Mouse (Mus musculus) MEL (cell line): ENCODE data around the gene Kctd17. TPM values are rescaled to one million over a fixed set of nuclear protein-coding genes. Genes with fewer than 3 reads are reported as not detected.

ENCODE experiments used
- DNase-seq: peaks from one replicate; pipeline ENCODE4 v3.0.0; 2011; ENCODE audit warnings: low read depth, low spot score
- H3K27ac ChIP-seq: 2 replicates; pipeline ENCODE4 v1.5.1; 2012; ENCODE audit warnings: low read depth, mild to moderate bottlenecking, control low read depth, low read length, moderate library complexity; ENCODE audit not compliant: control insufficient read depth
- H3K27me3 ChIP-seq, 2 experiments: fragments of 150-350 bp in 1 of 2; sonication (generic) in 1 of 2; 2 replicates each; pipeline ENCODE4 v1.6.1; 2012; ENCODE audit warnings: low read length in 2 of 2, mild to moderate bottlenecking in 2 of 2, improper control_type of control experiment in 1 of 2, moderate library complexity in 1 of 2; ENCODE audit not compliant: insufficient read depth in 2 of 2, control insufficient read depth in 1 of 2
- H3K36me3 ChIP-seq, 2 experiments: 2 replicates each; pipeline ENCODE4 v1.6.1; 2012 to 2014; ENCODE audit warnings: low read length in 2 of 2, improper control_type of control experiment in 1 of 2, inconsistent platforms in 1 of 2, mild to moderate bottlenecking in 1 of 2; ENCODE audit not compliant: insufficient read depth in 2 of 2, control insufficient read depth in 1 of 2
- H3K4me1 ChIP-seq, 2 experiments: fragments of 150-350 bp in 1 of 2; sonication (generic) in 1 of 2; 2 replicates each; pipeline ENCODE4 v1.6.1; 2012; ENCODE audit warnings: low read length in 2 of 2, improper control_type of control experiment in 1 of 2, mild to moderate bottlenecking in 1 of 2; ENCODE audit not compliant: insufficient read depth in 2 of 2, control insufficient read depth in 1 of 2
- H3K4me3 ChIP-seq, 2 experiments: fragments of 150-350 bp in 1 of 2; sonication (generic) in 1 of 2; 2 replicates each; pipeline ENCODE4 v1.5.1; 2012; ENCODE audit warnings: low read depth in 2 of 2, low read length in 2 of 2, mild to moderate bottlenecking in 2 of 2, moderate library complexity in 2 of 2, control low read depth in 1 of 2, improper control_type of control experiment in 1 of 2; ENCODE audit not compliant: control insufficient read depth in 1 of 2, insufficient read depth in 1 of 2
- H3K79me2 ChIP-seq: 2 replicates; pipeline ENCODE4 v1.6.1; 2012; ENCODE audit warnings: mild to moderate bottlenecking, low read length, moderate library complexity; ENCODE audit not compliant: control insufficient read depth, poor library complexity, insufficient read depth
- H3K9ac ChIP-seq: 2 replicates; pipeline ENCODE4 v1.6.1; 2012; ENCODE audit warnings: low read depth, mild to moderate bottlenecking, control low read depth, low read length, moderate library complexity; ENCODE audit not compliant: control insufficient read depth, poor library complexity, severe bottlenecking
- H3K9me3 ChIP-seq: fragments of 150-350 bp; sonication (generic); replicated peaks from 2 replicates; pipeline ENCODE4 v1.6.1; 2012; ENCODE audit warnings: mild to moderate bottlenecking, low read length, improper control_type of control experiment, moderate library complexity; ENCODE audit not compliant: insufficient read depth
- CTCF ChIP-seq, 3 experiments: IDR thresholded peaks in 2 of 3; conservative IDR thresholded peaks in 1 of 3; 2 replicates each; pipeline ENCODE4 v1.5.1; 2011 to 2012; ENCODE audit warnings: low read length in 3 of 3, low read depth in 2 of 3, mild to moderate bottlenecking in 2 of 3, improper control_type of control experiment in 1 of 3, inconsistent platforms in 1 of 3, mixed read lengths in 1 of 3, moderate library complexity in 1 of 3; ENCODE audit not compliant: control insufficient read depth in 1 of 3, insufficient read depth in 1 of 3, poor library complexity in 1 of 3, severe bottlenecking in 1 of 3
- EP300 ChIP-seq, 2 experiments: IDR thresholded peaks; 2 replicates each; pipeline ENCODE4 v1.6.1; 2011; ENCODE audit warnings: improper control_type of control experiment in 2 of 2, low read length in 2 of 2, low read depth in 1 of 2, mild to moderate bottlenecking in 1 of 2
- KAT2A ChIP-seq: conservative IDR thresholded peaks from 2 replicates; pipeline ENCODE4 v1.6.1; 2012; ENCODE audit warnings: low read depth, low read length, improper control_type of control experiment, inconsistent platforms
- MAFK ChIP-seq: IDR thresholded peaks from 2 replicates; pipeline ENCODE4 v1.6.1; 2011; ENCODE audit warnings: low read depth, mild to moderate bottlenecking, low read length, improper control_type of control experiment, borderline replicate concordance
- MAX ChIP-seq: IDR thresholded peaks from 2 replicates; pipeline ENCODE4 v1.6.1; 2011; ENCODE audit warnings: low read length, improper control_type of control experiment
- MAZ ChIP-seq: IDR thresholded peaks from 2 replicates; pipeline ENCODE4 v1.6.1; 2012; ENCODE audit warnings: low read depth, mild to moderate bottlenecking, inconsistent platforms, low read length, improper control_type of control experiment
- MXI1 ChIP-seq: IDR thresholded peaks from 2 replicates; pipeline ENCODE4 v1.6.1; 2011; ENCODE audit warnings: mild to moderate bottlenecking, low read depth, low read length, improper control_type of control experiment
- MYB ChIP-seq: IDR thresholded peaks from 2 replicates; pipeline ENCODE4 v1.6.1; 2011; ENCODE audit warnings: mild to moderate bottlenecking, low read depth, low read length, improper control_type of control experiment
- MYC ChIP-seq: IDR thresholded peaks from 2 replicates; pipeline ENCODE4 v1.6.1; 2011; ENCODE audit warnings: low read depth, mild to moderate bottlenecking, low read length, improper control_type of control experiment, moderate library complexity
- NRF1 ChIP-seq: IDR thresholded peaks from 2 replicates; pipeline ENCODE4 v1.6.1; 2014; ENCODE audit warnings: low read depth, mild to moderate bottlenecking, inconsistent platforms, low read length, improper control_type of control experiment, moderate library complexity; ENCODE audit not compliant: poor library complexity, insufficient read depth, severe bottlenecking
- POLR2A ChIP-seq, 2 experiments: IDR thresholded peaks; 2 replicates each; pipeline ENCODE4 v1.6.1; 2011 to 2012; ENCODE audit warnings: low read length in 2 of 2, mild to moderate bottlenecking in 2 of 2, control low read depth in 1 of 2, improper control_type of control experiment in 1 of 2, low read depth in 1 of 2, moderate library complexity in 1 of 2; ENCODE audit not compliant: control insufficient read depth in 1 of 2, insufficient read depth in 1 of 2, poor library complexity in 1 of 2
- POLR2AphosphoS5 ChIP-seq: IDR thresholded peaks from 2 replicates; pipeline ENCODE4 v1.6.1; 2012; ENCODE audit warnings: low read depth, borderline replicate concordance, mild to moderate bottlenecking, inconsistent platforms, low read length, moderate library complexity, mixed read lengths
- TBP ChIP-seq: IDR thresholded peaks from 2 replicates; pipeline ENCODE4 v1.8.0; 2011; ENCODE audit warnings: low read depth, low read length, improper control_type of control experiment
- UBTF ChIP-seq: IDR thresholded peaks from 2 replicates; pipeline ENCODE4 v1.6.1; 2012; ENCODE audit warnings: low read depth, mild to moderate bottlenecking, inconsistent platforms, low read length, improper control_type of control experiment, moderate library complexity, borderline replicate concordance; ENCODE audit not compliant: insufficient read depth
- USF2 ChIP-seq, 2 experiments: IDR thresholded peaks; 2 replicates each; pipeline ENCODE4 v1.6.1; 2011 to 2012; ENCODE audit warnings: improper control_type of control experiment in 2 of 2, low read length in 2 of 2, borderline replicate concordance in 1 of 2, inconsistent platforms in 1 of 2, low read depth in 1 of 2, mild to moderate bottlenecking in 1 of 2; ENCODE audit not compliant: insufficient read depth in 1 of 2
- polyA plus RNA-seq, 2 experiments: library from polyadenylated mRNA; stranded (reverse) in 1 of 2; unstranded in 1 of 2; fragments of >175 nt in 1 of 2; fragments of >200 nt in 1 of 2; gene quantifications; 2 replicates each; pipeline versions ENCODE4 v1.2.1 to v1.2.4; 2012; ENCODE audit warnings: low replicate concordance in 2 of 2, low read depth in 1 of 2; ENCODE audit not compliant: insufficient read length in 2 of 2, insufficient read depth in 1 of 2, missing spikeins in 1 of 2
- total RNA-seq: library from RNA; depleted of rRNA; stranded (reverse); fragments of 300-350 nt; gene quantifications from 2 replicates; pipeline ENCODE4 v1.2.3, GENCODE M21; 2012

The Kctd17 gene
- total and polyA plus RNA-seq, 3 experiments = not detected

GRCm38 (mm10) chr15:78390855-78391254, 37.5 kb upstream of the Kctd17 start:
- H3K9me3 ChIP-seq = no peaks in the 10 kb centered on the region
- H3K9ac ChIP-seq = no peak overlapping the region
- no peak overlapping the region for H3K27ac ChIP-seq
- no peaks in the 10 kb centered on the region for H3K36me3 ChIP-seq
- H3K27me3 ChIP-seq = peaks cover 10 to 15% of the 10 kb centered on the region in 2 experiments
- no peaks in the 10 kb centered on the region for H3K4me1 ChIP-seq
- TF ChIP-seq MAFK = no peak
- no peak for TF ChIP-seq KAT2A
- TF ChIP-seq MAZ = no peak
- no peak for TF ChIP-seq MAX
- TF ChIP-seq TBP = no peak
- no peak for TF ChIP-seq UBTF
- no peak for TF ChIP-seq CTCF (IDR thresholded peaks at IDR 0.05 in 2 of 3, conservative IDR thresholded peaks at IDR 0.05 in 1 of 3; ENCODE audit: control insufficient read depth in 1 of 3, insufficient read depth in 1 of 3, low read depth in 2 of 3, low read length in 3 of 3, poor library complexity in 1 of 3, severe bottlenecking in 1 of 3)
- TF ChIP-seq MXI1 = no peak
- TF ChIP-seq EP300 (IDR thresholded peaks at IDR 0.05; ENCODE audit: low read depth in 1 of 2, low read length in 2 of 2) = no peak
- TF ChIP-seq, all 39 proteins: peak for 0
- no peak overlapping the region for H3K4me3 ChIP-seq
- no peaks in the 10 kb centered on the region for H3K79me2 ChIP-seq
- DNase-seq = no peak

GRCm38 (mm10) chr15:78395478-78395962, 32.8 kb upstream of the Kctd17 start, which contains the start of gene Tex33:
Tex33 (minus strand) TSS chr15:78395912.
- TF ChIP-seq MYC (no peak), MYB (no peak)
- Histone ChIP-seq H3K9me3 (no peaks in the 10 kb centered on the region), H3K4me3 (no peak within 1 kb of the TSS), H3K9ac (no peak within 1 kb of the TSS), H3K27me3 (peaks cover 10 to 15% of the 10 kb centered on the region in 2 experiments), H3K36me3 (no peaks in the 10 kb centered on the region), H3K27ac (no peak within 1 kb of the TSS), H3K79me2 (no peaks in the 10 kb centered on the region), H3K4me1 (no peaks in the 10 kb centered on the region)
- no peak for DNase-seq

GRCm38 (mm10) chr15:78401345-78401744, 27.0 kb upstream of the Kctd17 start:
- peaks cover 0 to 13% of the 10 kb centered on the region in 2 experiments; a peak in 2 of 4 replicates for H3K36me3 ChIP-seq
- no peak overlapping the region for H3K9ac ChIP-seq
- no peak overlapping the region for H3K27ac ChIP-seq

More at GRCm38 (mm10) chr15:78401345-78401744, 27.0 kb upstream of the Kctd17 start:
- TF ChIP-seq MAFK (no peak), POLR2AphosphoS5 (no peak), USF2 (IDR thresholded peaks at IDR 0.05; ENCODE audit: borderline replicate concordance in 1 of 2, insufficient read depth in 1 of 2, low read depth in 1 of 2, low read length in 2 of 2) (no peak), POLR2A (IDR thresholded peaks at IDR 0.05; ENCODE audit: control insufficient read depth in 1 of 2, insufficient read depth in 1 of 2, low read depth in 1 of 2, low read length in 2 of 2, poor library complexity in 1 of 2) (no peak), NRF1 (no peak)
- TF ChIP-seq, all 39 proteins: peak for 0
- Histone ChIP-seq H3K4me3 (no peak overlapping the region), H3K9me3 (no peaks in the 10 kb centered on the region), H3K4me1 (peaks cover 5 to 27% of the 10 kb centered on the region in 2 experiments; a peak in 3 of 4 replicates), H3K27me3 (no peaks in the 10 kb centered on the region), H3K79me2 (peaks cover 4% of the 10 kb centered on the region; the same call in 1 of the 2 replicates)
- no peak for DNase-seq
